Mouse (Mus musculus) myocyte (in vitro differentiated cells): ENCODE measurements at regions not wholly inside any gene's neighbourhood (a gene's known extent, or its start where the extent isn't known, plus 50 kb on each side); places are given as distances from the start of the nearest gene placed in this dataset.
A peak's percentile ranks its signal among the peaks of the same experiment; 100 is the strongest.

Source experiments
- H3K27me3 ChIP-seq: one replicate; pipeline ENCODE4 v1.6.1; 2011; ENCODE audit not compliant: control insufficient read depth, insufficient read depth, insufficient read length
- H3K36me3 ChIP-seq: one replicate; pipeline ENCODE4 v1.6.1; 2011; ENCODE audit not compliant: control insufficient read depth, insufficient read depth
- H3K4me2 ChIP-seq: one replicate; pipeline ENCODE4 v1.6.1; 2011; ENCODE audit warnings: low read depth, control low read depth
- H3K4me3 ChIP-seq: one replicate; pipeline ENCODE4 v1.5.1; 2011; ENCODE audit warnings: mild to moderate bottlenecking, control low read depth, moderate library complexity
- H3K79me2 ChIP-seq: one replicate; pipeline ENCODE4 v1.6.1; 2011; ENCODE audit not compliant: control insufficient read depth, insufficient read depth
- H3ac ChIP-seq: one replicate; pipeline ENCODE4 v1.6.1; 2011; ENCODE audit not compliant: control insufficient read depth, insufficient read length
- CEBPB ChIP-seq: IDR thresholded peaks from 2 replicates; pipeline ENCODE4 v1.6.1; 2011; ENCODE audit warnings: mild to moderate bottlenecking, moderate library complexity; ENCODE audit not compliant: poor library complexity, insufficient read depth, severe bottlenecking
- E2F4 ChIP-seq: IDR thresholded peaks from one replicate; pipeline ENCODE4 v1.6.1; 2011; ENCODE audit warnings: mild to moderate bottlenecking, control low read depth, moderate library complexity; ENCODE audit not compliant: insufficient read depth
- MAX ChIP-seq: IDR thresholded peaks from one replicate; pipeline ENCODE4 v1.6.1; 2011; ENCODE audit warnings: low read depth, mild to moderate bottlenecking, control low read depth
- MYOD1 ChIP-seq, 3 experiments: IDR thresholded peaks; one replicate each; pipeline ENCODE4 v1.6.1; 2011; ENCODE audit warnings: control low read depth in 2 of 3, low read depth in 2 of 3, mild to moderate bottlenecking in 2 of 3, moderate library complexity in 1 of 3; ENCODE audit not compliant: insufficient read length in 2 of 3, control insufficient read depth in 1 of 3
- MYOG ChIP-seq, 3 experiments: IDR thresholded peaks; one replicate each; pipeline ENCODE4 v1.6.1; 2011; ENCODE audit warnings: control low read depth in 2 of 3, low read depth in 2 of 3, mild to moderate bottlenecking in 2 of 3; ENCODE audit not compliant: insufficient read length in 2 of 3, control insufficient read depth in 1 of 3, insufficient read depth in 1 of 3
- POLR2A ChIP-seq: IDR thresholded peaks from one replicate; pipeline ENCODE4 v1.6.1; 2011; ENCODE audit warnings: low read depth, mild to moderate bottlenecking, control low read depth, moderate library complexity; ENCODE audit not compliant: insufficient read length
- POLR2AphosphoS2 ChIP-seq: IDR thresholded peaks from one replicate; pipeline ENCODE4 v1.6.1; 2011; ENCODE audit warnings: low read depth, control low read depth; ENCODE audit not compliant: insufficient read length
- REST ChIP-seq: IDR thresholded peaks from one replicate; pipeline ENCODE4 v1.6.1; 2011; ENCODE audit warnings: mild to moderate bottlenecking, control low read depth, moderate library complexity; ENCODE audit not compliant: insufficient read depth, insufficient read length
- SRF ChIP-seq: IDR thresholded peaks from one replicate; pipeline ENCODE4 v1.6.1; 2011; ENCODE audit warnings: low read depth; ENCODE audit not compliant: control insufficient read depth, insufficient read length
- TCF12 ChIP-seq: IDR thresholded peaks from one replicate; pipeline ENCODE4 v1.6.1; 2011; ENCODE audit warnings: mild to moderate bottlenecking, control low read depth; ENCODE audit not compliant: poor library complexity, insufficient read depth, severe bottlenecking
- TCF3 ChIP-seq: IDR thresholded peaks from one replicate; pipeline ENCODE4 v1.6.1; 2011; ENCODE audit warnings: low read depth, control low read depth; ENCODE audit not compliant: insufficient read length
- USF1 ChIP-seq: IDR thresholded peaks from one replicate; pipeline ENCODE4 v1.6.1; 2011; ENCODE audit warnings: low read depth, mild to moderate bottlenecking, control low read depth, moderate library complexity

DNA sequence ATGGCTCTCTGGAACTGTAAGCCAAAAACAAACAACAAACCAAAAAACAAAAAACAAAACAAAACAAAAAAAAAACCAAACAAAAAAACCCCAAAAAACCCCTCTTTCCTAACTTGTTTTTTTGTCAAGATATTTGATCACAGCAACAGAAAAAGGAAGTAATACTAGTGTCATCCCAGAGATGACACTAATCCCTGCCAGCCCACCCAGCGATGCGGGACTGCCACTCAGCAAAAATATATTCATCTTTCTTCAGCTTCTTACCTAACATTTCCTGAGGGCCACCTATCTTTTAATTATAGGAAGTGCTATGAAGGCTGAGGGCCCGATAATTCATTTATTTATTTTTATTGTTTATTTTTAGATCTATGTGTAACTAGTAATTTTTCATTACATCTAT lies 88.3 kb upstream of the Arid5b start:
- Histone ChIP-seq H3ac (no peak overlapping the region), H3K4me2 (no peak overlapping the region), H3K27me3 (no peaks in the 10 kb centered on the region), H3K36me3 (no peaks in the 10 kb centered on the region), H3K79me2 (no peaks in the 10 kb centered on the region), H3K4me3 (no peak overlapping the region)
- TF ChIP-seq SRF, result no peak
- no peak for TF ChIP-seq TCF12
- TF ChIP-seq USF1, result no peak
- no peak for TF ChIP-seq POLR2A
- no peak for TF ChIP-seq REST
- no peak for TF ChIP-seq CEBPB

DNA sequence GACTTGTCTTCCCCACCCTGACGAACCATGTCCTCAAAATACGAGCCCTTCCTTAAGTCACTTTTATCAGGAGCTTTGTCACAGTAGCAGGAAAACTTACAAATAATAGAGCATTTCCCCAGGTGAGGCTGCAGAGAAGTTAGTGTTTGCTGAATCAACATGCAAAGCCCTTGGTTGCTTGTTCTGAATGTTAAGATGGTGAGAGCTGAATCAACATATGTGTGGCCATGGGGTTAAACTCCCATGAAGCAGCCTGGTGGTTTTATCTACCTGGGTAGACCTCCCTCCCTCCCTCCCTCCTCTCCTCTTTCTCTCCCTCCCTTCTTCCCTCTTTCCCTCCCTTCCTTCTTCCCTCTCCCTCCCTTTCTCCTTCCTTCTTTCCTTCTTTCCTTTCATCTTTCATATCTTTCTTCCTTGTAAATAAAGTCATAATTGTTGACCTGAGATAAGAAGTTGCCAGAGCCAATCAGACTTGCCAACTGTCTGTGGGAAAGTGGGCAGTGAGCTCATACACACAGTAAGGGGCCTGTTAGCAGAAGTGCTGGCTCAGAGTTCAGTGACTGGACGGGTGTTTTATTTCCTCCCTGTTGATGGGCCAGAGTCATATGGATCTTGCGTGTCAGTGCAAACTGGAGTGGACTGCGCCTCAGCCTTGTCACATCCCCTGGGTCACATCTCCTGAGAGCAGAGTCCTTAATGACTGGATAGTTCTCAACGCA lies 82.4 kb upstream of the Arid5b start:
- no peak overlapping the region for H3K4me3 ChIP-seq
- H3K4me2 ChIP-seq, result no peak overlapping the region
- H3K27me3 ChIP-seq, result no peaks in the 10 kb centered on the region
- TF ChIP-seq USF1 (no peak), MAX (no peak), REST (no peak), POLR2AphosphoS2 (no peak), E2F4 (no peak), MYOG (IDR thresholded peaks at IDR 0.05; ENCODE audit: control insufficient read depth in 1 of 3, insufficient read depth in 1 of 3, insufficient read length in 2 of 3, low read depth in 2 of 3) (no peak), SRF (no peak), CEBPB (no peak), MYOD1 (IDR thresholded peaks at IDR 0.05; ENCODE audit: control insufficient read depth in 1 of 3, insufficient read length in 2 of 3, low read depth in 2 of 3) (no peak)
- H3K79me2 ChIP-seq, result no peaks in the 10 kb centered on the region
- no peaks in the 10 kb centered on the region for H3K36me3 ChIP-seq
- no peak overlapping the region for H3ac ChIP-seq

DNA sequence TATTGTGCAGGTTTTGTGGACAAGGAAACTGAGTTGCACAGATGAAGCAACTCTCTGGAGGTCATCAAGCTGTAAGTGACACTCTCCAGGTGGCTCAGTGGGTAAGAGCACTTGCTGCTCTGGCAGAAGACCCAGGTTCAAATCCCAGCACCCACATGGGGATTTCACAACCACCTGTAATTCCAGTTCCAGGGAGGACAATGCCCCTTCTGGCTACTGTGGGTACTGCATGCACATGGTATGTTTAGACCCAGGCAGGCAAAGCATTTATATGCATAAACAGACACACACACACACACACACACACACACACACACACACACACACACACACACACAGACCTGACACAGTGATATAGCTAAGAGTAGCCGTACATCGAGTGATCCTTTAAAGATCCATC lies 80.6 kb upstream of the Arid5b start:
- no peak for TF ChIP-seq MYOD1 (IDR thresholded peaks at IDR 0.05; ENCODE audit: control insufficient read depth in 1 of 3, insufficient read length in 2 of 3, low read depth in 2 of 3)
- no peak for TF ChIP-seq TCF3
- H3K27me3 ChIP-seq, result no peaks in the 10 kb centered on the region
- no peak overlapping the region for H3ac ChIP-seq

DNA sequence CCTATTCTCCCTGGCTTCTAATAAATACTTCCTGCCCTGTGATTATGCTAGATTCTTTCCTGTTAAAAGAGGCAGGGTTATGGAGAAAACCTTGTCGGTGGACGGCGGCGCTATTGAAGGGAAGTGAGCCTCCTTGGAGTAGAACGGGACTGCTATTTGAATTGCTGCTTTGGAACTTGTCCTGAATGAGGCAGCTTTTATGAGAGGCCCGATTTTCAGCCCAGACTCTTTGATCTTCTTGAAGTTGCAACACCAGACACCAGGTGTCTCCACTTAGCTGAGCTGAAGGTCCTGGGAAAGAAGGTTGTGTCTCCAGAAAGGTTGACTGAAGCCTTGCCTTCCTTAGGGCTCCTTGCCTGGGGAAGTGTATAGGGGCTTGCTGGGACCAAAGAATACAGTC lies 78.4 kb upstream of the Arid5b start:
- no peak overlapping the region for H3K4me3 ChIP-seq
- TF ChIP-seq USF1, result no peak
- TF ChIP-seq MYOD1 (IDR thresholded peaks at IDR 0.05; ENCODE audit: control insufficient read depth in 1 of 3, insufficient read length in 2 of 3, low read depth in 2 of 3), result no peak
- no peak overlapping the region for H3K4me2 ChIP-seq
- no peaks in the 10 kb centered on the region for H3K36me3 ChIP-seq
- no peak overlapping the region for H3ac ChIP-seq
- H3K27me3 ChIP-seq, result no peaks in the 10 kb centered on the region
- no peaks in the 10 kb centered on the region for H3K79me2 ChIP-seq

More for the DNA sequence above, 80.6 kb upstream of the Arid5b start:
- no peak overlapping the region for H3K4me2 ChIP-seq
- H3K36me3 ChIP-seq, result no peaks in the 10 kb centered on the region
- H3K4me3 ChIP-seq, result no peak overlapping the region
- H3K79me2 ChIP-seq, result no peaks in the 10 kb centered on the region

DNA sequence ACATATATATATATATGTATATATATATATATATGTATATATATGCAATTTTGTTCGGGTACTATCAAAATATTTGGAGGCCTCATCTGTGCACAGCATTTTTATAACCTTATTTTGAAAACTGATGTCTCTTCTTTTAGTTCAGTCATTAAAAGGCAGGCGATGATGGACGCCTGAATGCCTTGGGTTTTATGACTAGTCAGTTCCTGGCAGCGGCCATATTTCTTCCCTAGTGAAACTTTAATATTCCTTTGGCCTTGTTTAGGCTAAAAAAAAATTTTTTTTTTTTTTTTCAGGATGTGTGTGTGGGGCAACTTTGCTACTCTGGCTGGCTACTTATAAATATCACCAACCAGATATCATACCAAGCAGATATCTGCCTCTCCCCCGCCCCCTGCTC lies 78.0 kb upstream of the Arid5b start:
- no peak overlapping the region for H3ac ChIP-seq
- peak overlapping the region; percentile 77 for H3K4me2 ChIP-seq
- H3K79me2 ChIP-seq, result no peaks in the 10 kb centered on the region
- H3K36me3 ChIP-seq, result no peaks in the 10 kb centered on the region
- no peak overlapping the region for H3K4me3 ChIP-seq
- TF ChIP-seq MYOD1 (IDR thresholded peaks at IDR 0.05; ENCODE audit: control insufficient read depth in 1 of 3, insufficient read length in 2 of 3, low read depth in 2 of 3) (no peak), TCF3 (no peak), MAX (no peak), POLR2A (no peak), TCF12 (no peak), MYOG (IDR thresholded peaks at IDR 0.05; ENCODE audit: control insufficient read depth in 1 of 3, insufficient read depth in 1 of 3, insufficient read length in 2 of 3, low read depth in 2 of 3) (no peak), REST (no peak), SRF (no peak), POLR2AphosphoS2 (no peak), E2F4 (no peak), CEBPB (no peak), USF1 (no peak)
- H3K27me3 ChIP-seq, result no peaks in the 10 kb centered on the region
